Mouse (Mus musculus) forebrain, embryonic 15.5 days (tissue): ENCODE results near the gene Fasn. TPM values are rescaled to one million over a fixed set of nuclear protein-coding genes. Genes with fewer than 3 reads are reported as not detected.
"Not testable (repeated sequence)": the region's sequence is repeated elsewhere in the genome, so short reads cannot be mapped to it uniquely, and the experiment has no call there.

Experiments
- ATAC-seq: fragments of 200-750 bp; cut with Nextera tagmentation; replicated peaks from 2 replicates; pipeline ENCODE4 v1.8.0; 2017; ENCODE audit warnings: mild to moderate bottlenecking, moderate TSS enrichment, moderate library complexity
- H3K27ac ChIP-seq: fragments of 300-500 bp; sonication (generic); replicated peaks from 2 replicates; pipeline ENCODE4 v1.5.1; 2015; ENCODE audit warnings: mild to moderate bottlenecking, inconsistent platforms
- H3K27me3 ChIP-seq: fragments of 300-500 bp; sonication (generic); 2 replicates; pipeline ENCODE4 v1.6.1; 2015; ENCODE audit warnings: inconsistent platforms
- H3K36me3 ChIP-seq: fragments of 300-500 bp; sonication (generic); 2 replicates; pipeline ENCODE4 v1.6.1; 2015; ENCODE audit warnings: mild to moderate bottlenecking, inconsistent platforms
- H3K4me1 ChIP-seq: fragments of 300-500 bp; sonication (generic); 2 replicates; pipeline ENCODE4 v1.6.1; 2015; ENCODE audit warnings: inconsistent platforms
- H3K4me2 ChIP-seq: fragments of 300-500 bp; sonication (generic); replicated peaks from 2 replicates; pipeline ENCODE4 v1.6.1; 2015; ENCODE audit warnings: mild to moderate bottlenecking, inconsistent platforms
- H3K4me3 ChIP-seq: fragments of 300-500 bp; sonication (generic); 2 replicates; pipeline ENCODE4 v1.5.1; 2015; ENCODE audit warnings: mild to moderate bottlenecking, inconsistent platforms
- H3K9ac ChIP-seq: fragments of 300-500 bp; sonication (generic); replicated peaks from 2 replicates; pipeline ENCODE4 v1.6.1; 2015; ENCODE audit warnings: mild to moderate bottlenecking, inconsistent platforms
- H3K9me3 ChIP-seq: fragments of 300-500 bp; sonication (generic); 2 replicates; pipeline ENCODE4 v1.6.1; 2016; ENCODE audit warnings: inconsistent platforms
- WGBS: fragments of 180-500 bp; shearing (Covaris S2); methylation state at CpG from one replicate; pipeline ENCODE4 v1.1.7; 2015; ENCODE audit warnings: mixed read lengths; 5-methylcytosine and 5-hydroxymethylcytosine counted together
- polyA plus RNA-seq: library from polyadenylated mRNA; unstranded; fragments of >200 nt; fragmentation: Nextera tagmentation; extraction: Ambion mirVana; gene quantifications from 2 replicates; pipeline ENCODE4 v1.2.1, GENCODE M21; 2015

The Fasn gene
- polyA plus RNA-seq, 1 experiment from 2014 or later = 80.6 TPM

- not testable (repeated sequence) for H3K4me2 ChIP-seq, H3K36me3 ChIP-seq, ATAC-seq, H3K9ac ChIP-seq, H3K4me1 ChIP-seq, H3K4me3 ChIP-seq, H3K27me3 ChIP-seq, H3K9me3 ChIP-seq, H3K27ac ChIP-seq
- 78% methylated on average over 3 of the region's 7 CpGs for WGBS
Observed at GRCm38 (mm10) chr11:120767023-120767422, 57.3 kb downstream of the Fasn start.

DNA sequence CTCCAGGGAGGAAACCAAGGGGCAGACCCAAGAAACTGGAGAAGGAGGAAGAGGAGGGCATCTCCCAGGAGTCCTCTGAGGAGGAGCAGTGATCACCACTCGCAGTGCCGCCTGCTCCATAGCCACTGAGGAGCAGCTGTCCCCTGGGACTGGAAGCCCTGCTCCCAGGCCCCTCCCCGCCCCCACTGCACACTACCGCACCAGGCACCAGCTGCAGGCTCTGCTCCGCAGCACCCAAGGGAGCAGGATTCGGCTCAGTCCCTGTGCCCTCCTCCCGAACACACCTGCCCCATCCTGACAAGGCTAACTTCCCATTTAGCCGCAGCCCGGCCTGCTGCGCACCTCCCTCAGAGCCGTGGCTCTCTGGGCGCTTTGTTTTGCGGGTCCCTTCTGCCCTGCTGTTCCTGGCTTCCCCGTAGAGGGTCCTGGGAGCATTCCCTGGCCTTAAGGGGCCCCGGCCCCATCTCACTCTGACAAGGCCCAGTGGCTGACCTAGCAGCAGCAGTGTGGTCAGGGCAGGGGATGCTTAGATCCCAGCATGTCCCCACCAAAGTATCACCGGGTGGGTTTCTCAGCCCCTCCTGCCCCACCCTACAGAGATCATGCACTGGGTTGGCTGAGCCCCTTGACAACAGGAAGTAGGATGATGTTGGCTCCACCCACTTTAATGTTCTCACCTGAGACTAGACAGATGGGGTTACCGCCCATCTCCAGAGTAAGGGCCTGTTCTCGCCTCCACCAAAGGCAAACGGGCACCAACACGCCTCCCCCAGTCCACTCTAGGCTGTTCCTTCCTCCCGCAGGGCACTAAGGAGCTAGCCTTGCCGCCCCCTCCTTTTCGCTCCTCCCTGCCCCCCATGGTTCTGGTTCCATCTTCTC is 61.0 kb downstream of the Fasn start:
- H3K4me3 ChIP-seq, ATAC-seq, H3K27me3 ChIP-seq, H3K4me1 ChIP-seq, H3K27ac ChIP-seq, H3K9ac ChIP-seq, H3K9me3 ChIP-seq, H3K36me3 ChIP-seq, H3K4me2 ChIP-seq: not testable (repeated sequence)
- WGBS = 4% methylated on average over 4 of the region's 23 CpGs

DNA sequence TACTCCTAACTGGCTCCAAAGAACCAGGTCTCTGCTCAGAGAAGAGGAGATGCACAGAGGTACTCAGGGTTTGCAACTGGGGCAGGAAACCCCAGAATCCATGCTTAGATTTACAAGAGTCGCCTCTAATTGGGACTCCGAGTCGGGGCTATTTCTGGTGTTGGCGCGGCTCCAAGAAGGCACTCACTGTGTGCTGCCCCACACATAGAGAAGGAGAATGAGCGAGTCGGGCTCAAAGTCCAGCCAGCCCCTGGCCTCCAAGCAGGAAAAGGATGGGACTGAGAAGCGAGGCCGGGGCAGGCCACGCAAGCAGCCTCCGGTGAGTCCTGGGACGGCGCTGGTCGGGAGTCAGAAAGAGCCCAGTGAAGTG is 61.7 kb downstream of the Fasn start, which contains the start of gene Hmga1b:
Gene Hmga1b, plus strand, starts transcription at position 123 of the 370 bp plus-strand sequence.
- H3K4me2 ChIP-seq, H3K4me3 ChIP-seq, H3K27ac ChIP-seq, ATAC-seq, H3K27me3 ChIP-seq, H3K9me3 ChIP-seq, H3K4me1 ChIP-seq, H3K36me3 ChIP-seq, H3K9ac ChIP-seq: not testable (repeated sequence)
- 17% methylated on average over 14 of the region's 14 CpGs for WGBS

DNA sequence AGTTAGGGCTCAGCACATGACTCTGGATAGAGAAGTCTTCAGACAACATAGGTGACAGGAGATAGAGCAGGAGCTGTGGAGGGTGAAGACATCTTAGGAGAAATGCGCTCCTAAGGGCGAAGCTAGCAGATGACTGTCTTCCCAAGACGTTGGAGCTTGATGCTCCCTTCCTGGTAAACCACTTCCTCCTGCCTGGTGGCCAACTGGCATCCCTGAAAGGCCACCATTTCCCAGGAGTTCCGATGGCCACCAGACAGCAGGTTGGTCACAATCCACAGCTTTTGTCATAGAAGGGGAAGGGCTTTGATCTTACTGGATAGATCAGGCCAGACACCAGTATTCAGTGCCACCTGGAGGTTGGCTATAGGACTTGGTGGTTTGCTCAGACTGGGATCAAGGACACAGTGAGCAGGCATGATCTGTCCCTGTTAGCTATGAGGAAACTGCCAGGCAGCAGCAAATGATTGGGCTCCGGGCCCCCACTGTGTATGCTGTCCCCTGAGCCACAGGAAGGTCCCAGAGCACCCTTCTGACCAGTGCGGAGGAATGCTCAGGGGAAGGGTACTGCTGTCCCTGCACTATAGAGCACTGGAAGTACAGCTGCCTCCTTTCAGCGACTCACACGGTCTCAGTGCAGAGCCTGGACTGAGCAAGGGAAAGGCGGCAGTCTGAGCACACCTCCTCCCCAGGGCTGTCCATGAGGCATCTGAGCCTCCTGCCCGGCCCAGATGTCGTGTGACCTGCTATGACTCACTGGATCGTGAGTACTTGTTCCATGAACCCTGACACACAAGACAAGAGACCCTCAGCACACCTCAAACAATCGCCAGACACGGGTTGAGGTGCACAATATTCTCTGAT is 62.3 kb downstream of the Fasn start:
- WGBS = 75% methylated on average over 14 of the region's 14 CpGs
- ATAC-seq = no peak

DNA sequence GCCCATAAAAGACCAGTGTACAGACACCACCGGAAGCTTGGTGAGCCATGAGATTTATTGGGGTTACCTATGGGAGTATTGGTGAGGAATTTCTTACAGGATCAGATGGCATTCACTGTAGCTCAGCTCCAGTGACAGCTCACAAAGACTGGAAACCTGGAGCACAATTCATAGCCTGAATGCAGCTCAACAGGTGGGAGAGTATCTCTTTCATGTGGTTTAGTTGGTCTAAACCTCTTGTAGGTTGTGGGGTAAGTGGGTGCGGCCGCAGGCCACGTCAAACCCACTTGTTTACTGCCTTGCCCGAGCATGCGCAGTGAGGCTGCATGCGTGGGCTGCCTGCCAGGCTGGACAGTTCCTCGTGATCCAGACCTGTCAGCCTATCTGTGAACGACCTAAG is 64.1 kb downstream of the Fasn start:
- Histone ChIP-seq H3K4me2 (no peak overlapping the region), H3K9ac (no peak overlapping the region), H3K27me3 (0 out of 2 replicates have a peak, but pooled peaks cover 2% of the 10 kb centered on the region), H3K36me3 (no peaks in the 10 kb centered on the region), H3K27ac (no peak overlapping the region), H3K9me3 (no peaks in the 10 kb centered on the region), H3K4me3 (no peak overlapping the region), H3K4me1 (0 out of 2 replicates have a peak, but pooled peaks cover 3% of the 10 kb centered on the region)
- no peak for ATAC-seq
- WGBS = 92% methylated on average over 9 of the region's 9 CpGs

More for the DNA sequence above, 62.3 kb downstream of the Fasn start:
- H3K4me3 ChIP-seq = no peak overlapping the region
- H3K27me3 ChIP-seq = 0 out of 2 replicates have a peak, but pooled peaks cover 2% of the 10 kb centered on the region
- no peak overlapping the region for H3K4me2 ChIP-seq
- no peak overlapping the region for H3K9ac ChIP-seq
- no peak overlapping the region for H3K27ac ChIP-seq
- no peaks in the 10 kb centered on the region for H3K9me3 ChIP-seq
- 0 out of 2 replicates have a peak, but pooled peaks cover 3% of the 10 kb centered on the region for H3K4me1 ChIP-seq
- H3K36me3 ChIP-seq = no peaks in the 10 kb centered on the region

Other genes starting within 250 kb of the Fasn start
- gene Arhgdia, start 242.9 kb downstream of the Fasn start, polyA plus RNA-seq = 464 TPM in 2 replicates
- gene Alyref, start 226.2 kb downstream of the Fasn start, polyA plus RNA-seq = 372 and 388 TPM in 2 replicates
- gene Anapc11, start 226.1 kb downstream of the Fasn start, polyA plus RNA-seq = 199 and 205 TPM in 2 replicates
- 0.51 and 0.65 TPM in 2 replicates for gene Npb, start 216.1 kb downstream of the Fasn start, polyA plus RNA-seq
- gene Pcyt2, start 206.6 kb downstream of the Fasn start, polyA plus RNA-seq = 167 and 174 TPM in 2 replicates
- gene Sirt7, start 199.3 kb downstream of the Fasn start, polyA plus RNA-seq = 51.4 and 53.1 TPM in 2 replicates
- gene Mafg, start 190.9 kb downstream of the Fasn start, polyA plus RNA-seq = 42.1 and 44.1 TPM in 2 replicates
- 30.9 and 35.3 TPM in 2 replicates for gene Pycr1, start 180.8 kb downstream of the Fasn start, polyA plus RNA-seq
- 0.47 TPM in 1 of 2 replicates, not detected in the other for gene Myadml2, start 176.4 kb downstream of the Fasn start, polyA plus RNA-seq
- gene Notum, start 163.4 kb downstream of the Fasn start, polyA plus RNA-seq = 0.46 and 1.1 TPM in 2 replicates
- 144 and 154 TPM in 2 replicates for gene Aspscr1, start 151.6 kb downstream of the Fasn start, polyA plus RNA-seq
- gene Cenpx, start 110.8 kb downstream of the Fasn start, polyA plus RNA-seq = 97.9 and 103 TPM in 2 replicates
- 94.1 and 94.8 TPM in 2 replicates for gene Lrrc45, start 110.6 kb downstream of the Fasn start, polyA plus RNA-seq
- gene Rac3, start 103.1 kb downstream of the Fasn start, polyA plus RNA-seq = 245 and 251 TPM in 2 replicates
- gene Dcxr, start 97.3 kb downstream of the Fasn start, polyA plus RNA-seq = 9.0 and 9.3 TPM in 2 replicates
- 0.64 and 0.69 TPM in 2 replicates for gene Cbr2, start 92.4 kb downstream of the Fasn start, polyA plus RNA-seq
- gene Hmga1b, start 61.8 kb downstream of the Fasn start, polyA plus RNA-seq = 1.8 and 2.4 TPM in 2 replicates
- 88.5 and 94.5 TPM in 2 replicates for gene Rfng, start 40.3 kb downstream of the Fasn start, polyA plus RNA-seq
- gene Gps1, start 40.3 kb downstream of the Fasn start, polyA plus RNA-seq = 276 and 287 TPM in 2 replicates
- 50.0 and 50.1 TPM in 2 replicates for gene Dus1l, start 28.1 kb downstream of the Fasn start, polyA plus RNA-seq
- 6.7 and 7.0 TPM in 2 replicates for gene Ccdc57, start 108.3 kb upstream of the Fasn start, polyA plus RNA-seq
- 9.1 and 9.6 TPM in 2 replicates for gene Slc16a3, start 123.9 kb upstream of the Fasn start, polyA plus RNA-seq
- 145 and 157 TPM in 2 replicates for gene Csnk1d, start 166.8 kb upstream of the Fasn start, polyA plus RNA-seq
- gene Cd7, start 214.9 kb upstream of the Fasn start, polyA plus RNA-seq = not detected in 2 replicates
- gene Sectm1b, start 239.0 kb upstream of the Fasn start, polyA plus RNA-seq = not detected in 2 replicates